Comparison of ENCODE assay signal across 23 mouse cellular contexts in the genomic region with DNA sequence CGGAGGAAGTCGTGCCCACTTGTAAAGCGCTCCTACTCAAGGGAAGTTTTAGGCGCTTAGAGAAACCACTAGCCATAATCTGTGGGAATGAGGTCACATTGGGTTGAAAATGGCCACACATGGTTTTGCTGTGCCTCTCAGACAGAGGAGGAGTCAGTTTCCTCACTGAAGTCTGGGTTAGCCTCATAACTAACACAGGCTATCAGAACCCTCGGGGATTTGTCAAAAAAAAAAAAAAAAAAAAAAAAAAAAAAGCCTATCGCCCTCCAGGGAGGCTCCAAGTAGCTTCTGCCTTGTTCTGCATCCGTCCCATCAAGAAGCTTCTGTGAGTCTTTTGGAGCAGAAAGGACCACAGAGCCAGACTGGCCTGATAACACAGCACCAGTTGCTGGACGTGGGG.
A peak's percentile ranks its signal among the peaks of the same experiment; 100 is the strongest.
DNase-seq lines count a peak whose midpoint lies in the region; ATAC-seq and TF ChIP-seq lines count a peak whose summit lies in the region.
"Had no signal": no experiment of that assay in that cellular context is flagged by ENCODE, and none has a peak within 500 bp of the region (broad histone marks: within the 10 kb centered on the region; RNA-seq: fewer than 3 reads in every experiment).

No protein-coding gene starts in this region.

- no peak overlapping the region for H3K27ac ChIP-seq in ES-E14 (ENCODE audit: insufficient read depth, low read depth, low read length, poor library complexity, severe bottlenecking)
- H3K27ac ChIP-seq in embryonic facial prominence, embryonic 12.5 days = peak overlapping the region; percentile 77
- peak overlapping the region; percentile 76 for H3K27ac ChIP-seq in embryonic fibroblast, embryonic 13.5 days (ENCODE audit: insufficient read depth, low read length)
- peak overlapping the region; percentile 21; the same call in 1 of the 2 replicates for H3K27ac ChIP-seq in limb, embryonic 14.5 days (replicated peaks; ENCODE audit: low read depth, low read length)
- no peak overlapping the region for H3K27ac ChIP-seq in intestine, embryonic 16.5 days (ENCODE audit: low read length)
- H3K27ac ChIP-seq: forebrain, embryonic 12.5 days; gastrocnemius, adult 2 months; hindbrain, embryonic 12.5 days; hindbrain, postnatal 0 days had no signal

- H3K4me1 ChIP-seq in ES-E14 (ENCODE audit: control insufficient read depth in 2 of 2, insufficient read depth in 2 of 2, low read length in 2 of 2, poor library complexity in 1 of 2) = no peaks in the 10 kb centered on the region
- H3K4me1 ChIP-seq in embryonic facial prominence, embryonic 12.5 days = peaks cover 45% of the 10 kb centered on the region
- peaks cover 6% of the 10 kb centered on the region; the same call in 1 of the 2 replicates for H3K4me1 ChIP-seq in embryonic fibroblast, embryonic 13.5 days (ENCODE audit: control insufficient read depth, insufficient read depth, low read length)
- H3K4me1 ChIP-seq in limb, embryonic 14.5 days (ENCODE audit: control insufficient read depth, insufficient read depth, low read length) = peaks cover 48% of the 10 kb centered on the region
- H3K4me1 ChIP-seq in intestine, embryonic 16.5 days (ENCODE audit: control insufficient read depth, insufficient read depth, low read length) = 0 out of 2 replicates have a peak, but pooled peaks cover 7% of the 10 kb centered on the region

- H3K27me3 ChIP-seq in embryonic facial prominence, embryonic 12.5 days = no peaks in the 10 kb centered on the region
- H3K27me3 ChIP-seq in limb, embryonic 14.5 days (ENCODE audit: control insufficient read depth, insufficient read depth, low read length) = no peaks in the 10 kb centered on the region
- no peaks in the 10 kb centered on the region for H3K27me3 ChIP-seq in intestine, embryonic 16.5 days (replicated peaks; ENCODE audit: control insufficient read depth, insufficient read depth, low read length)
- H3K27me3 ChIP-seq: hindbrain, embryonic 12.5 days; Patski had no signal

- no peak for DNase-seq in ES-E14 (ENCODE audit: low read depth, low spot score)
- no peak for DNase-seq in limb, embryonic 14.5 days (ENCODE audit: low spot score)
- DNase-seq in cerebellum, postnatal 10 days = no peak
- no peak for DNase-seq in adrenal gland, adult 18-20 months (ENCODE audit: low spot score in 2 of 2)
- DNase-seq: adrenal gland, postnatal 10 days; B cell, adult 2 months; cerebellum, adult 18-20 months; cerebellum, adult 9-11 months; forebrain, postnatal 0 days; gastrocnemius, adult 2 months; gastrocnemius, postnatal 36 days; heart, postnatal 10 days; heart, postnatal 4 days; kidney, adult 18-20 months had no signal

- no peak overlapping the region for H3K9ac ChIP-seq in ES-E14 (ENCODE audit: insufficient read depth, low read depth, low read length, poor library complexity, severe bottlenecking)
- H3K9ac ChIP-seq in embryonic facial prominence, embryonic 12.5 days = no peak overlapping the region
- H3K9ac ChIP-seq in limb, embryonic 14.5 days (ENCODE audit: low read depth, low read length, severe bottlenecking) = no peak overlapping the region
- no peak overlapping the region for H3K9ac ChIP-seq in intestine, embryonic 16.5 days (ENCODE audit: low read depth, low read length)
- H3K9ac ChIP-seq: forebrain, embryonic 12.5 days; forebrain, postnatal 0 days; hindbrain, embryonic 12.5 days had no signal

- H3K4me3 ChIP-seq in ES-E14 (ENCODE audit: insufficient read depth in 1 of 2, low read depth in 1 of 2, low read length in 2 of 2, poor library complexity in 1 of 2, severe bottlenecking in 1 of 2) = no peak overlapping the region
- H3K4me3 ChIP-seq in embryonic facial prominence, embryonic 12.5 days = no peak overlapping the region
- H3K4me3 ChIP-seq in embryonic fibroblast, embryonic 13.5 days (ENCODE audit: insufficient read depth, low read length) = no peak overlapping the region
- no peak overlapping the region for H3K4me3 ChIP-seq in limb, embryonic 14.5 days (replicated peaks; ENCODE audit: low read length)
- H3K4me3 ChIP-seq in intestine, embryonic 16.5 days (ENCODE audit: low read length) = no peak overlapping the region
- H3K4me3 ChIP-seq: forebrain, embryonic 12.5 days; gastrocnemius, adult 2 months; hindbrain, embryonic 12.5 days had no signal

- in situ Hi-C loops in ES-E14 (cut with MboI; ENCODE audit: low sequenced_read_pairs in 2 of 2, unreplicated experiment in 2 of 2) = no loop called here

- no peaks in the 10 kb centered on the region for H3K9me3 ChIP-seq in ES-E14 (ENCODE audit: control insufficient read depth, insufficient read depth, low read depth, low read length)
- H3K9me3 ChIP-seq in embryonic facial prominence, embryonic 12.5 days = no peaks in the 10 kb centered on the region
- H3K9me3 ChIP-seq in limb, embryonic 14.5 days (ENCODE audit: control insufficient read depth, low read length) = no peaks in the 10 kb centered on the region
- H3K9me3 ChIP-seq in intestine, embryonic 16.5 days (ENCODE audit: control insufficient read depth, low read length) = no peaks in the 10 kb centered on the region
- H3K9me3 ChIP-seq: forebrain, embryonic 12.5 days; hindbrain, embryonic 12.5 days had no signal

- 45% methylated on average over 8 of the region's 8 CpGs for WGBS in embryonic facial prominence, embryonic 12.5 days
- WGBS in limb, embryonic 14.5 days = 48% methylated on average over 8 of the region's 8 CpGs
- 85% methylated on average over 8 of the region's 8 CpGs for WGBS in intestine, embryonic 16.5 days

- ATAC-seq in embryonic facial prominence, embryonic 12.5 days (ENCODE audit: insufficient number of reproducible peaks, insufficient read depth, low FRiP score, low TSS enrichment) = no peak
- ATAC-seq in limb, embryonic 14.5 days (ENCODE audit: low FRiP score, low read depth) = no peak
- no peak for ATAC-seq in intestine, embryonic 16.5 days
- ATAC-seq: activated CD4-positive, CD25-positive, alpha-beta regulatory T cell, adult 4 months; CD4-positive, CD25-positive, alpha-beta regulatory T cell, adult 4 months; forebrain, postnatal 0 days; hindbrain, postnatal 0 days; Patski had no signal

- TF ChIP-seq POLR2A in embryonic fibroblast, embryonic 13.5 days (IDR thresholded peaks at IDR 0.05; ENCODE audit: low read depth, low read length) = no peak
- TF ChIP-seq POLR2A in limb, embryonic 14.5 days (IDR thresholded peaks at IDR 0.05; ENCODE audit: borderline replicate concordance, extremely low read depth, insufficient read depth, insufficient read length) = no peak

- no peak overlapping the region for H3K4me2 ChIP-seq in embryonic facial prominence, embryonic 12.5 days (replicated peaks)
- H3K4me2 ChIP-seq in limb, embryonic 14.5 days (replicated peaks; ENCODE audit: low read depth, low read length, severe bottlenecking) = no peak overlapping the region
- no peak overlapping the region for H3K4me2 ChIP-seq in intestine, embryonic 16.5 days (ENCODE audit: low read depth, low read length)
- H3K4me2 ChIP-seq: forebrain, embryonic 12.5 days; hindbrain, embryonic 12.5 days had no signal

- no peaks in the 10 kb centered on the region for H3K36me3 ChIP-seq in ES-E14 (ENCODE audit: control insufficient read depth, insufficient read depth, low read length, poor library complexity, severe bottlenecking)
- no peaks in the 10 kb centered on the region for H3K36me3 ChIP-seq in embryonic facial prominence, embryonic 12.5 days
- no peaks in the 10 kb centered on the region for H3K36me3 ChIP-seq in limb, embryonic 14.5 days (ENCODE audit: control insufficient read depth, insufficient read depth, low read length)
- H3K36me3 ChIP-seq in intestine, embryonic 16.5 days (ENCODE audit: control insufficient read depth, insufficient read depth, low read length) = no peaks in the 10 kb centered on the region
- H3K36me3 ChIP-seq: forebrain, embryonic 12.5 days; hindbrain, embryonic 12.5 days had no signal

- TF ChIP-seq CTCF in embryonic fibroblast, embryonic 13.5 days (IDR thresholded peaks at IDR 0.05; ENCODE audit: borderline replicate concordance, insufficient read depth, low read length) = no peak

TF ChIP-seq in ES-E14, 5 proteins besides CTCF, POLR2A, EP300 and RAD21:
- TF ChIP-seq ZNF384 (IDR thresholded peaks at IDR 0.05; ENCODE audit: low read depth, low read length) = 0 out of 2 replicates have a peak, but pooled peaks have one; percentile 27
- TF ChIP-seq CHD2 (IDR thresholded peaks at IDR 0.05; ENCODE audit: low read depth, low read length) = no peak

Comparison
In these comparisons a context has a peak if more than half of its experiments do, and no peak if none do; other contexts are left out.
1. H3K27ac ChIP-seq: peak in embryonic facial prominence, embryonic 12.5 days (single experiment), embryonic fibroblast, embryonic 13.5 days (single experiment) and limb, embryonic 14.5 days (single experiment); none in ES-E14 (single experiment) and intestine, embryonic 16.5 days (single experiment).